Mouse (Mus musculus) stomach, embryonic 15.5 days (tissue): Measurements from ENCODE around the gene Ppat. TPM values are rescaled to one million over a fixed set of nuclear protein-coding genes. Genes with fewer than 3 reads are reported as not detected.

ENCODE experiments used
- ATAC-seq: fragments of 200-750 bp; cut with Nextera tagmentation; 2 replicates; pipeline ENCODE4 v1.8.0; 2017; ENCODE audit warnings: low read depth, moderate number of reproducible peaks, moderate TSS enrichment; ENCODE audit not compliant: insufficient read depth, low FRiP score
- H3K27ac ChIP-seq: fragments of 300-500 bp; sonication (generic); 2 replicates; pipeline ENCODE4 v1.5.1; 2015; ENCODE audit warnings: mild to moderate bottlenecking, inconsistent platforms
- H3K27me3 ChIP-seq: fragments of 300-500 bp; sonication (generic); replicated peaks from 2 replicates; pipeline ENCODE4 v1.6.1; 2015; ENCODE audit warnings: inconsistent platforms
- H3K36me3 ChIP-seq: fragments of 300-500 bp; sonication (generic); 2 replicates; pipeline ENCODE4 v1.6.1; 2015; ENCODE audit warnings: inconsistent platforms
- H3K4me1 ChIP-seq: fragments of 300-500 bp; sonication (generic); 2 replicates; pipeline ENCODE4 v1.6.1; 2015; ENCODE audit warnings: inconsistent platforms
- H3K4me2 ChIP-seq: fragments of 300-500 bp; sonication (generic); 2 replicates; pipeline ENCODE4 v1.6.1; 2015; ENCODE audit warnings: mild to moderate bottlenecking, inconsistent platforms
- H3K4me3 ChIP-seq: fragments of 300-500 bp; sonication (generic); replicated peaks from 2 replicates; pipeline ENCODE4 v1.5.1; 2015; ENCODE audit warnings: inconsistent platforms
- H3K9ac ChIP-seq: fragments of 300-500 bp; sonication (generic); 2 replicates; pipeline ENCODE4 v1.6.1; 2015; ENCODE audit warnings: inconsistent platforms
- H3K9me3 ChIP-seq: fragments of 300-500 bp; sonication (generic); 2 replicates; pipeline ENCODE4 v1.6.1; 2016; ENCODE audit warnings: inconsistent platforms
- whole genome bisulfite sequencing: fragments of 180-500 bp; shearing (Covaris S2); methylation state at CpG from one replicate; pipeline ENCODE4 v1.1.7; 2015; 5-methylcytosine and 5-hydroxymethylcytosine counted together
- polyA plus RNA-seq: library from polyadenylated mRNA; unstranded; fragments of >200 nt; fragmentation: Nextera tagmentation; extraction: Ambion mirVana; gene quantifications from 2 replicates; pipeline ENCODE4 v1.2.1, GENCODE M21; 2015

Gene Ppat
- polyA plus RNA-seq, 1 experiment from 2014 or later: 27.0 TPM

DNA sequence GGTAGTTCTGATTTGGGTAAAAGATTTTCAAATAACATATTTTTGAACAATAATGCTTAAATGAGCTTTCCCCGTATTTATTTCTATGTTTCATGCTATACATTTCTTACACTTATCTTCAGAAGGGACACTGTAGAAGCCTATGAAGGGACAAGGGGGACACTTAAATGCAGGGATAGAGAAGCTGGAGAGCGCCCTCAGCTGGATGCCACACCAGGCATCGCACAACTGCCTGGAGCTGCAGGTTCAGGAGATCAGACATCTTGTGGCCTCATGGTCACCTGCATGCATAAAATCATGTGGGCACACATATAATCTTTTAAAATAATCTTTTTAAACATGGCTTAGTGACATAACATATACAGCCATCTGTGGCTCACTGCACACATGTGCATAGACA, 13.3 kb upstream of the Ppat start:
- Histone ChIP-seq H3K27me3 (no peaks in the 10 kb centered on the region), H3K27ac (no peak overlapping the region), H3K9me3 (no peaks in the 10 kb centered on the region), H3K4me1 (no peaks in the 10 kb centered on the region), H3K4me3 (no peak overlapping the region), H3K36me3 (peaks cover 33% of the 10 kb centered on the region), H3K9ac (no peak overlapping the region), H3K4me2 (no peak overlapping the region)
- ATAC-seq: no peak
- WGBS: 90% methylated on average over 3 of the region's 3 CpGs

DNA sequence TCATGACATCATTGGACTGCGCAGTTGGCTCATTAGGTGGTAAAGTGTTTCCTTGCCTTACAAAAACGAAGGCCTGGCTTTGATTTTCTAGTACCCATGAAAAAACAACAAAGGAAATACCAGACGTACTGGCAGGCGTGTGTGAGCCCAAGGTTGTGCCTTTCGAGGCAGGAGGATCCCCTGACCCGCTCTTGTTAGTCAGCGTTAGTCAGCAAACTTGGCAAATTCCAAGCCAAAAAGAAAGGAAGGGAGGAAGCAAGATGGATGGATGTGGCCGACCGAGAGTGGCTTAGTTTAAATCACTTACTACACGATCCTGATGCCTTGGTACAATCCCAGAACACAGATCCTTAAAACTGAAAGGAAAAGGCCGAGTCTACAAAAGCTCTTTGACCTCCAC, 11.2 kb upstream of the Ppat start:
- no peaks in the 10 kb centered on the region for H3K27me3 ChIP-seq
- no peak overlapping the region for H3K4me3 ChIP-seq
- no peaks in the 10 kb centered on the region for H3K4me1 ChIP-seq
- no peak overlapping the region for H3K27ac ChIP-seq
- H3K9me3 ChIP-seq: no peaks in the 10 kb centered on the region
- no peak for ATAC-seq
- WGBS: 82% methylated on average over 11 of the region's 11 CpGs
- no peak overlapping the region for H3K9ac ChIP-seq
- H3K36me3 ChIP-seq: peaks cover 31% of the 10 kb centered on the region
- no peak overlapping the region for H3K4me2 ChIP-seq

DNA sequence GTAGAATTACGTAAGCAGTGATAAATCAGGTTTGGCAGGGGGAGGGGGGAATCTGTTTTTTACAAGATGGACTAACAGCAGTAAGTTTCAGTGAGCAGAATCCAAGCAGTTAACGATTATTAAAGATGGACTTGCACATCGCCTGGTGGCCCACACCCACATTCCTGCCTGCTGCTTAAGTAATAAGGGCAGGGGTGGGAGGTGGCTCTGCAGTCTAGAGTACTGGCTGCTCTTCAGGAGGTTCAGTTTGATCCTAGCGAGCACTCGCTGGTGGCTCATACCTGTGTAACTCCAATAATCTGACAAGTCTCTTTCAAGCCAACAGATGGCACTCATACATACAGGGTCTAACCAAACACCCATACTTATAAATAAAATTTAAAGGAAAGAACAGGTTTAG, 8.2 kb upstream of the Ppat start:
- Histone ChIP-seq H3K9me3 (no peaks in the 10 kb centered on the region), H3K27ac (no peak overlapping the region), H3K4me3 (no peak overlapping the region), H3K36me3 (peaks cover 38% of the 10 kb centered on the region), H3K9ac (no peak overlapping the region), H3K27me3 (no peaks in the 10 kb centered on the region), H3K4me2 (no peak overlapping the region), H3K4me1 (no peaks in the 10 kb centered on the region)
- no peak for ATAC-seq
- 82% methylated on average over 5 of the region's 5 CpGs for WGBS

DNA sequence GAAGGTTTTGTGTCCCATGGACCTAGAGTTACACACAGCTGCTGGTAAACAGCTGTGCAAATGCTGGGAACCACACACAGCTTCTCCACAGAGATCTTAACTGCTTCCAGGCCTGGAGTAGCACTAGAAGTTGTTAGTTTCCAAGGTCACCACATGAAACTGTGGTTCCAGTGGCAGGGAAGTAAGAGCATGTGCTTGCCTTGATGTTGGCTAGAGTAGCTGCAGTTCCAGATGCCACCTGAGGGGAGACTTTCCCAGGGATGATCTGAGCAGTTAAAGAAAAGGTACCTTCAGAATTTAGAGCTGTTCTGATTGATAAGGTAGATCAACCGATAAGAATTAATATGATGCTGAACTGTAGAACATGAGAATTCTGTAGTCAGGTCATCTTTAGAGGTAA, 6.6 kb upstream of the Ppat start:
- no peak for ATAC-seq
- Histone ChIP-seq H3K4me2 (no peak overlapping the region), H3K36me3 (peaks cover 40% of the 10 kb centered on the region), H3K27ac (no peak overlapping the region), H3K4me1 (no peaks in the 10 kb centered on the region), H3K9me3 (no peaks in the 10 kb centered on the region), H3K4me3 (no peak overlapping the region), H3K27me3 (no peaks in the 10 kb centered on the region), H3K9ac (no peak overlapping the region)
- WGBS: 91% methylated on average over 1 of the region's 1 CpGs

DNA sequence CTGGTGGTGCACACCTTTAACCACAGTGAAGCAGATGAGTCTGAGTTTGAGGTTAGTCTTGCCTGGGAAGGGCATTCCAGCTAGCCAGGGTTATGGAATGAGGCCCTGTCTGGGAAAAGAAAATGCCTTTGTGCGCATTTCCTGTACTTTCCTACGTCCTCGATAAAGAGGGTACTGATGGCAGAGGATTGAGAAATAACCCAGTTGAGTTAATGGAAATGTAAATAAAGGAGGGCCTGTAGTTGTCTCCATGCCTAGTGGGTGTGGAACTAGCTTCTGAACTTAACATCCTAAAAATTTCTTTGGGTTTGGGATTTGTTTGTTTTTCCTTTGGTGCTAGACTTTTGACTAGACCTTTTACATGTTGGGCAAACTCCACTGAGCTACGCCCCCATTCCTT, 4.1 kb upstream of the Ppat start:
- H3K9me3 ChIP-seq: no peaks in the 10 kb centered on the region
- peaks cover 28% of the 10 kb centered on the region for H3K36me3 ChIP-seq
- no peak overlapping the region for H3K4me3 ChIP-seq
- 65% methylated on average over 4 of the region's 4 CpGs for WGBS
- no peaks in the 10 kb centered on the region for H3K27me3 ChIP-seq
- H3K4me1 ChIP-seq: no peaks in the 10 kb centered on the region; the same call in 1 of the 2 replicates
- no peak for ATAC-seq
- H3K9ac ChIP-seq: no peak overlapping the region
- no peak overlapping the region for H3K4me2 ChIP-seq
- 0 out of 2 replicates have a peak overlapping the region, but pooled peaks have one; percentile 6 for H3K27ac ChIP-seq

DNA sequence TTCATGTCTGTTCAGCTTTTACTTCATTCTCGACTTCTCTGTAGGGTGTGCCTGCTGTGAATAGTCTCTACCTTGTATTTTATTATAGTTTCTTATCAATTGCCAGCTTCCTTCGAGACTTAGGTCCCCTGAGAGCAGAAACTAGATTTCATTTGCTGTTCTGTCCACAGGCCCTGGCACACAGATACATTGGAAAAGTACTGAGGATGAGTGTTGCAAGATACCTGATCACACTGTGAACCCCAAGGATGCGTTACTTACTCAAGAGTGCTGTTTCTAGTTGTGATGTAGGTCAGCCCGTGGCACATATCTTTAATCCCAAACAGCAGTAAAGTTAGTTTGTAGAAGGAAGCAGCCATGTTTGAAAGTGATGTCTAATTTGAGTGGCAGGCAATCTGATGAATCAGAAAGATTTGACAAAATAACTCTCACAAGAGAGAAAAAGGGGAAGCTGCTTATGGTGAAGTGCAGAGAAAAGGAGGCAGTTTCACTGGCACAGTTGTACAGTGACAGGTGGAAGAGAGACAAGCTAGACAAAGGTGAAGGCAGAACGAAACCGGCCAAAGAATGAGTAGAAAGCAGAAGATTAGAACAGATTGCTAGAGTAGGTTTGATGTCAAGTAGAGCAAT, 3.0 kb upstream of the Ppat start:
- 79% methylated on average over 6 of the region's 6 CpGs for WGBS
- no peaks in the 10 kb centered on the region for H3K9me3 ChIP-seq
- ATAC-seq: no peak
- no peak overlapping the region for H3K4me3 ChIP-seq
- H3K36me3 ChIP-seq: peaks cover 25% of the 10 kb centered on the region
- peaks cover 6% of the 10 kb centered on the region for H3K4me1 ChIP-seq
- no peak overlapping the region for H3K4me2 ChIP-seq
- H3K27ac ChIP-seq: no peak overlapping the region
- no peaks in the 10 kb centered on the region for H3K27me3 ChIP-seq
- H3K9ac ChIP-seq: no peak overlapping the region

DNA sequence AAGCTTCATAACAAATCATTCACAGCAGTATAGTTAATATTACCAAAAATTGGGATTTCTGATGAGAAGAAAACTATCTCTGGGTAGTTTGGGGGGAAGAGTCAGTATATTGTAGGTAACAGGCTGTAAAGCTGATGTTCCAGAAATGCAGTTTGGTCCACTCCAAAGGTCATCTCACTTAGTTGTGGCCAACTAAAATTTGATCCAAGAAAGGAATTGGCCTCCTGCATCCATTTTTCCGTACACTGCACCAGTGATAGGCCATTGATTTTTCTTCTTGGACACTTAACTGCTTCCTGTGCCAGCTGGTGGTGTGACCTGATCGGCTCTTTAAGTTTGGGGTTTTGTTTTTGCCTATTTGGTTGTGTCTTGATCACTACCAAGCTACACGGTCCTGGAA, 2.4 kb upstream of the Ppat start:
- Histone ChIP-seq H3K4me1 (peaks cover 8% of the 10 kb centered on the region), H3K9me3 (no peaks in the 10 kb centered on the region), H3K27me3 (no peaks in the 10 kb centered on the region), H3K36me3 (peaks cover 25% of the 10 kb centered on the region), H3K27ac (no peak overlapping the region), H3K9ac (no peak overlapping the region), H3K4me3 (no peak overlapping the region), H3K4me2 (no peak overlapping the region)
- 67% methylated on average over 3 of the region's 3 CpGs for WGBS
- no peak for ATAC-seq

DNA sequence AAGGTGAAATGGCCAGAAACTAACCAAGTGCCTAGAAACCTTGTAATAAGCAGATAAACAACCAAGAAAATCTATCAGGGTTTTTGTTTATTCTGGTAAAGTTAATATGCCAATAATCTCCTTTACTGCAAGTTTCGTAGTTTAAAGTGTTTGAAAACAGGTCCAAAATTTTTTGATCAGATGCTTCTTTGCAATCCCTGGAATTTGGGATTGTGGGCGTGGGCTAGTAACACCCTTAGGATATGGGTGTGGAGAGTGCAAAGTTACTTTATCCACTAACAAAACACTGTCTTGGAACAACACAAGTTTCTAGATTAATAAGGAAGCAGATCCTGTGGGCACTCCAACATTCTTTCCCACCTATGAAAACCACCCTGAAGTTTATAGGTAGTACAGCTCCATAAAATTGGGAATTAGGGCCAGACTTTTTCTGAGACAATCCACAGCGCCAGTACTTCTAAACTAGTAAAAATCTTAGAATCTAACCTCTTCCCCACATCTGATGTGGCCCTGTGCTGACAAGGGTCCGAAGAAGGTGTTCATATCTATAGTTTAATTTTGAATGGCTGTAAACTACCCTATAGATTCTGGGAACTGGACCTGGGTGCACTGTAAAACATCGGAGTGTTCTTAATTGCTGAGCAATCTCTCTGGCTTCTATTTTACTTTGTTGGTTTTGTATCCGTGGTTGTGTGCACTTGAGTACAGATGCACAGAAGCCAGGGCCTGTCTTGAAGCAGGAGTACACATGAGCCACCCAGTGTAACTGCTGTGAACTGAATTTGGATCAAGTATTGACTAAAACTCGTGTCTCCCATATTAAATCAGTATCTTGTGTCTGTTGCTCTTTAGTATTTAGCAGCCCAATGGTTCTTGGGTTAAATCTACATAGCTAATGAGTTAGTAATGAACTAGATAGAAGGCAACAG, 998 bp upstream of the Ppat start:
- Histone ChIP-seq H3K4me3 (peak overlapping the region; percentile 69), H3K4me1 (peaks cover 8% of the 10 kb centered on the region), H3K9me3 (no peaks in the 10 kb centered on the region), H3K27ac (peak overlapping the region; percentile 88), H3K27me3 (no peaks in the 10 kb centered on the region), H3K9ac (peak overlapping the region; percentile 67), H3K36me3 (peaks cover 19% of the 10 kb centered on the region), H3K4me2 (peak overlapping the region; percentile 72)
- 10% methylated on average over 7 of the region's 7 CpGs for WGBS
- ATAC-seq: no peak

DNA sequence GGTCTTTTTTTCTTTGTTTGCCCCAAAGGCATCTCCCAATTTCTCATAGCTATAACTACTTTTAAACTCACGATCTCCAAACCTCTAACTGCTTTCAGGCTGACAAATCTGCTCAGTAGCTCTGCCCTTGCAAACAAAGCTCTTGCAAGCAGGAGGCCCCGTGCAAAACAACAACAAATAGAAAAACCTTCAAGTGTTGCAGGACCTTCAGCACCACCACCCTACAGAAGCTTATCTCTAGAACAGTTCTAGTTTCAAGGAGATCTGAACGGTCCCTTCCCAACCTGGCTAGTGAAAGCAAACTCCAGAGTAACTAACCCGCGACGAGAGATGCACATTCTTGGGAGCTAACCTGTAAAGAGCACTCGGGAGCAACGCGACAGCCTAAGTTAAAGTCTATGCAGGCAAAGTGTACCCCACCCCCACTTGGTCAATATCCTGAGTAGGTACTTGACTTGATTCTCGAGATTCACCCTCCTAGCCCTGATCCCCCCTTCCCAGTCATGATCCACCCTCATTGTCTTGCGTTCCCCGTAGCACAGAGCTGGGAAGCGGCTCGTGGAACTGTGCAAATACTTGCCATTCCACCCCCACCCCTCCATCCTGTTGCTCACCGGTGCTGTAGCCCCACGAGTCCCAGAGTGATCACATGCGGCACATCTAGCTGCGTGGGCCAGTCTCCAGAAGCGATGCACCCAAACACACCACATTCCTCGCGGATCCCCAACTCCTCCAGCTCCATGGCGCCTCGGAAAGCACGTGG, 854 bp downstream of the Ppat start:
- H3K9ac ChIP-seq: peak overlapping the region; percentile 45; the same call in 1 of the 2 replicates
- peaks cover 8% of the 10 kb centered on the region for H3K4me1 ChIP-seq
- H3K9me3 ChIP-seq: no peaks in the 10 kb centered on the region
- under 1% methylated on average over 24 of the region's 24 CpGs for WGBS
- peaks cover 5% of the 10 kb centered on the region; the same call in 1 of the 2 replicates for H3K36me3 ChIP-seq
- peak overlapping the region; percentile 72 for H3K4me2 ChIP-seq
- H3K27ac ChIP-seq: peak overlapping the region; percentile 81
- H3K4me3 ChIP-seq: peak overlapping the region; percentile 69
- H3K27me3 ChIP-seq: no peaks in the 10 kb centered on the region
- ATAC-seq: no peak

DNA sequence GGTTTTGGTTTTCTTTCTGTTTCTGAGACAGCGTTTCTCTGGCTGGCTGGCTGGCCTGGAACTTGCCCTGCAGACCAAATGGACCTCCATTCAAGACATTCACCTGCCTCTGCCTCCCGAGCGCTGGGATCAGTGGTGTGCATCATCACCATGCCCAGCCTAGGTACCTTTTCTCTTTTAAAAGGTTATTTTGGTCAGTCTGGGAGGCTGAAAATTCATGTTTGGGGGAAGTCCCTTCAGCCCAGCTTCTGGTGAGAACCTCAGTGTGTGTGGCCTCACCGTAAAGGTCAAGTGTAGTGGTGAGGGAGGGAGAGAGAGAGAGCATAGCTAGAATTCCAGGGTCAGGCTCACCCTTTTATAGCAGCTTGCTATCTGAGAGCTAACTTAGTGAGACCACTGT, 3.6 kb downstream of the Ppat start:
- H3K4me3 ChIP-seq: no peak overlapping the region
- no peaks in the 10 kb centered on the region for H3K27me3 ChIP-seq
- H3K9me3 ChIP-seq: no peaks in the 10 kb centered on the region
- no peak overlapping the region for H3K27ac ChIP-seq
- no peak overlapping the region for H3K4me2 ChIP-seq
- peaks cover 8% of the 10 kb centered on the region for H3K4me1 ChIP-seq
- H3K36me3 ChIP-seq: no peaks in the 10 kb centered on the region
- ATAC-seq: no peak
- 92% methylated on average over 4 of the region's 4 CpGs for whole genome bisulfite sequencing
- no peak overlapping the region for H3K9ac ChIP-seq

DNA sequence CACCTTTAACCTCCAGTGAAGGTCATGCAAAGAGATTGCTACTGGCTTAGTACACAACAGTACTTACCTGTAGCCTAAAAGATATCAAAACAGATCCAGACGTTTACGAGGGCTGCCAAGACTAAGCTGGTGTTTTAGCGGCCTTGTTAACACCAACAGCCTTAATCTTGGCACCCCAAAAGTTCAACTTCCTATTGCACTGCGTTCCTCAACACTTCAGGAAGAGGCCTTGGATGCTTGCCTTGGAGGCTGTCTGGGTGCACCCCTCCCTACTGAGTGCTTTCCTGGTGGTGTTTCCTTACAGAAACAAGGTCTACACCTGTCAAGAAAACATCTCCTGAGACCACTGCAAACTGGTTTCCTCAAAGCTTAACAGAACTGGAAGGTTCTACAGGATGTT, 4.2 kb downstream of the Ppat start:
- H3K27me3 ChIP-seq: no peaks in the 10 kb centered on the region
- H3K27ac ChIP-seq: no peak overlapping the region
- no peak overlapping the region for H3K4me2 ChIP-seq
- no peaks in the 10 kb centered on the region for H3K9me3 ChIP-seq
- H3K9ac ChIP-seq: no peak overlapping the region
- no peak for ATAC-seq
- peaks cover 8% of the 10 kb centered on the region for H3K4me1 ChIP-seq
- no peak overlapping the region for H3K4me3 ChIP-seq
- whole genome bisulfite sequencing: 71% methylated on average over 4 of the region's 4 CpGs
- no peaks in the 10 kb centered on the region for H3K36me3 ChIP-seq

DNA sequence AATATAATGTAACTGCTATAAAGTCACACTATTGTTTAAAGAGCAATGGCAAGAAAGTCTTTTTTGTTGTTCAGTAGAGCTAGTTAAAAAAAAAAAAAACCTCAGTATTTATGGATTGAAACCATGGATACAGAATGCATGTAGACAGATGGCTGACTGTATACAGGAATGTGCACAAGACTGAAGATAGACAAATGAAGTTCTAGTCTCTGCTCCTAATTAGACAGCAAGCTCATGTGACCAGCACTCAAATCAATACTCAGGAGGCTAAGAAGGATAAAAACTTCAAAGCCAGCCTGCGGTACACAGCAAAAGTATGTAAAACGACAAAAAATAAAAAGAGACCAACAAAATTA, 5.7 kb downstream of the Ppat start:
- H3K4me3 ChIP-seq: no peak overlapping the region
- no peaks in the 10 kb centered on the region for H3K9me3 ChIP-seq
- no peak overlapping the region for H3K9ac ChIP-seq
- no peak overlapping the region for H3K27ac ChIP-seq
- H3K4me1 ChIP-seq: peaks cover 8% of the 10 kb centered on the region
- H3K27me3 ChIP-seq: no peaks in the 10 kb centered on the region
- 74% methylated on average over 2 of the region's 2 CpGs for WGBS
- H3K36me3 ChIP-seq: no peaks in the 10 kb centered on the region
- no peak overlapping the region for H3K4me2 ChIP-seq
- ATAC-seq: no peak
